In genomic region chr13:102906004-102906660, GRCm38 (mm10) we compare ENCODE assay signal across 8 mouse cellular contexts.
DNase-seq lines count a peak whose midpoint lies in the region; ATAC-seq lines count a peak whose summit lies in the region.

No protein-coding gene starts in this region.

- no peaks in the 10 kb centered on the region for H3K4me1 ChIP-seq in forebrain, embryonic 11.5 days (replicated peaks; ENCODE audit: control insufficient read depth, insufficient read depth, low read length)
- H3K4me1 ChIP-seq in heart, embryonic 16.5 days (ENCODE audit: control insufficient read depth, insufficient read depth, low read length): peaks cover 11% of the 10 kb centered on the region
- peaks cover 21% of the 10 kb centered on the region for H3K4me1 ChIP-seq in liver, embryonic 13.5 days (replicated peaks)
- H3K4me1 ChIP-seq in neural tube, embryonic 11.5 days (ENCODE audit: control insufficient read depth, insufficient read depth, low read length): peaks cover 3% of the 10 kb centered on the region; the same call in 1 of the 2 replicates
- H3K4me1 ChIP-seq in stomach, embryonic 16.5 days (ENCODE audit: control insufficient read depth, insufficient read depth, low read length): peaks cover 13% of the 10 kb centered on the region; the same call in 1 of the 2 replicates

- peak overlapping the region; percentile 70 for H3K4me2 ChIP-seq in forebrain, embryonic 11.5 days (ENCODE audit: low read depth, low read length, severe bottlenecking)
- H3K4me2 ChIP-seq in heart, embryonic 16.5 days (ENCODE audit: low read depth, low read length): peak overlapping the region; percentile 84
- peak overlapping the region; percentile 86 for H3K4me2 ChIP-seq in liver, embryonic 13.5 days
- peak overlapping the region; percentile 57 for H3K4me2 ChIP-seq in neural tube, embryonic 11.5 days (ENCODE audit: low read depth)
- H3K4me2 ChIP-seq in stomach, embryonic 16.5 days (ENCODE audit: low read depth, low read length): peak overlapping the region; percentile 61

- peak overlapping the region; percentile 51 for H3K4me3 ChIP-seq in forebrain, embryonic 11.5 days (ENCODE audit: low read depth, low read length)
- peak overlapping the region; percentile 76 for H3K4me3 ChIP-seq in heart, embryonic 16.5 days (ENCODE audit: low read length)
- peak overlapping the region; percentile 67 for H3K4me3 ChIP-seq in liver, embryonic 13.5 days (replicated peaks)
- peak overlapping the region; percentile 56 for H3K4me3 ChIP-seq in neural tube, embryonic 11.5 days (ENCODE audit: low read depth, low read length)
- peak overlapping the region; percentile 67 for H3K4me3 ChIP-seq in stomach, embryonic 16.5 days (replicated peaks; ENCODE audit: low read length)

- H3K36me3 ChIP-seq in forebrain, embryonic 11.5 days (ENCODE audit: control insufficient read depth, insufficient read depth, low read length): no peaks in the 10 kb centered on the region
- H3K36me3 ChIP-seq in heart, embryonic 16.5 days (ENCODE audit: control insufficient read depth, insufficient read depth): no peaks in the 10 kb centered on the region
- no peaks in the 10 kb centered on the region for H3K36me3 ChIP-seq in liver, embryonic 13.5 days
- H3K36me3 ChIP-seq in neural tube, embryonic 11.5 days (ENCODE audit: control insufficient read depth, insufficient read depth, low read length): no peaks in the 10 kb centered on the region
- no peaks in the 10 kb centered on the region for H3K36me3 ChIP-seq in stomach, embryonic 16.5 days (ENCODE audit: control insufficient read depth, insufficient read depth, low read length)

- H3K27me3 ChIP-seq in forebrain, embryonic 11.5 days (ENCODE audit: control insufficient read depth, insufficient read depth, low read length): no peaks in the 10 kb centered on the region
- H3K27me3 ChIP-seq in heart, embryonic 16.5 days (ENCODE audit: control insufficient read depth, insufficient read depth, low read length): no peaks in the 10 kb centered on the region
- no peaks in the 10 kb centered on the region for H3K27me3 ChIP-seq in liver, embryonic 13.5 days
- no peaks in the 10 kb centered on the region for H3K27me3 ChIP-seq in neural tube, embryonic 11.5 days (ENCODE audit: control insufficient read depth, insufficient read depth, low read length)
- H3K27me3 ChIP-seq in stomach, embryonic 16.5 days (ENCODE audit: control insufficient read depth, insufficient read depth, low read length): no peaks in the 10 kb centered on the region

- H3K9me3 ChIP-seq in forebrain, embryonic 11.5 days (ENCODE audit: control insufficient read depth, low read length): no peaks in the 10 kb centered on the region
- H3K9me3 ChIP-seq in heart, embryonic 16.5 days (replicated peaks; ENCODE audit: control insufficient read depth, low read length): no peaks in the 10 kb centered on the region
- H3K9me3 ChIP-seq in liver, embryonic 13.5 days (replicated peaks): no peaks in the 10 kb centered on the region
- no peaks in the 10 kb centered on the region for H3K9me3 ChIP-seq in neural tube, embryonic 11.5 days (ENCODE audit: control insufficient read depth, low read length)
- H3K9me3 ChIP-seq in stomach, embryonic 16.5 days (replicated peaks; ENCODE audit: control insufficient read depth, low read length): no peaks in the 10 kb centered on the region

- under 1% methylated on average over 16 of the region's 16 CpGs for WGBS in forebrain, embryonic 11.5 days
- WGBS in heart, embryonic 16.5 days: under 1% methylated on average over 16 of the region's 16 CpGs
- WGBS in liver, embryonic 13.5 days (ENCODE audit: insufficient replicate concordance): under 1% methylated on average over 16 of the region's 16 CpGs
- under 1% methylated on average over 16 of the region's 16 CpGs for WGBS in neural tube, embryonic 11.5 days
- 0% methylated on average over 16 of the region's 16 CpGs for WGBS in stomach, embryonic 16.5 days

- peak overlapping the region; percentile 64 for H3K9ac ChIP-seq in forebrain, embryonic 11.5 days (ENCODE audit: low read length)
- peak overlapping the region; percentile 87 for H3K9ac ChIP-seq in heart, embryonic 16.5 days (ENCODE audit: low read length)
- peak overlapping the region; percentile 66 for H3K9ac ChIP-seq in liver, embryonic 13.5 days
- peak overlapping the region; percentile 66 for H3K9ac ChIP-seq in neural tube, embryonic 11.5 days (ENCODE audit: low read length)
- H3K9ac ChIP-seq in stomach, embryonic 16.5 days (ENCODE audit: low read length): peak overlapping the region; percentile 75

- peak; percentile 59 to 72 for DNase-seq in CD8-positive naive resting alpha-beta T cell, adult 2 months (ENCODE audit: low read depth in 2 of 2, low spot score in 2 of 2)
- DNase-seq in c-Kit-positive CD71-negative TER-119-negative erythroid progenitor cells, embryonic 14.5 days (ENCODE audit: low read depth): peak; percentile 62
- DNase-seq in forebrain, embryonic 11.5 days (ENCODE audit: low spot score): peak; percentile 89
- peak; percentile 77 to 88 for DNase-seq in kidney, postnatal 25 days
- DNase-seq in liver, embryonic 13.5 days: peak; percentile 67
- DNase-seq in neural tube, embryonic 11.5 days (ENCODE audit: low spot score): peak; percentile 83

- peak; percentile 97 for ATAC-seq in forebrain, embryonic 11.5 days (replicated peaks; ENCODE audit: low FRiP score)
- peak; percentile 92 for ATAC-seq in heart, embryonic 16.5 days (replicated peaks; ENCODE audit: extremely low read depth, insufficient read depth, low FRiP score)
- ATAC-seq in liver, embryonic 13.5 days (ENCODE audit: low read depth): peak; percentile 92
- ATAC-seq in neural tube, embryonic 11.5 days (ENCODE audit: insufficient read depth, low FRiP score, low TSS enrichment): peak; percentile 95
- ATAC-seq in stomach, embryonic 16.5 days (ENCODE audit: insufficient read depth, low FRiP score): peak; percentile 95

- peak overlapping the region; percentile 76 for H3K27ac ChIP-seq in forebrain, embryonic 11.5 days (ENCODE audit: low read depth, low read length)
- peak overlapping the region; percentile 93 for H3K27ac ChIP-seq in heart, embryonic 16.5 days (ENCODE audit: low read length)
- H3K27ac ChIP-seq in liver, embryonic 13.5 days: peak overlapping the region; percentile 66
- no peak overlapping the region for H3K27ac ChIP-seq in neural tube, embryonic 11.5 days (ENCODE audit: low read depth, low read length)
- H3K27ac ChIP-seq in stomach, embryonic 16.5 days (ENCODE audit: low read length): peak overlapping the region; percentile 87
